Mouse (Mus musculus): ENCODE results near the gene Pakap.

DNA sequence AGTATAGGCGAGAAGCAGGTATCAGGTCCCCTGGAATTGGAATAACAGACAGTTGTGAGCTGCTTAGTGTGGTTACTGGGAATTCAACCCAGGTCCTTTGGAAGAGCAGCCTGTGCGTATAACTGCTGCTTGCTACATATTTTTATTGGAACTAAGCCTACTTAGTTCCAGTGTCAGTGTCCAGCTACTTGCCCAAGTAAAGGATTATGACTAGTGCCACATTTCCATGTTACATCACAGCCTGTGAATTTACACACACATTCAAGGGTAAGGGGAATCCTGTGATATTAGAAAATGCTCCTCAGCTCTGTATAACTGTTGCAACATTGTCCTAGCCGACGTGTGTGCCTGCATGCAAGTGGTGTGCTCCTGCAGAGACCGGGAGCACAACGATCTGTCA lies 369.3 kb downstream of the Pakap start:
- no peak for TF ChIP-seq MAX (IDR thresholded peaks at IDR 0.05)
- TF ChIP-seq MYOD1 (IDR thresholded peaks at IDR 0.05; ENCODE audit: control insufficient read depth, insufficient read length, low read depth), result no peak
- TF ChIP-seq CTCF (IDR thresholded peaks at IDR 0.05; ENCODE audit: control insufficient read depth, insufficient read depth, insufficient read length), result no peak
